Mouse (Mus musculus) kidney, adult 18-20 months (tissue): Measurements from ENCODE around the gene Rsph1.

Experiments used
- DNase-seq: peaks from one replicate; pipeline ENCODE4 v3.0.0; 2021

The Rsph1 gene

DNA sequence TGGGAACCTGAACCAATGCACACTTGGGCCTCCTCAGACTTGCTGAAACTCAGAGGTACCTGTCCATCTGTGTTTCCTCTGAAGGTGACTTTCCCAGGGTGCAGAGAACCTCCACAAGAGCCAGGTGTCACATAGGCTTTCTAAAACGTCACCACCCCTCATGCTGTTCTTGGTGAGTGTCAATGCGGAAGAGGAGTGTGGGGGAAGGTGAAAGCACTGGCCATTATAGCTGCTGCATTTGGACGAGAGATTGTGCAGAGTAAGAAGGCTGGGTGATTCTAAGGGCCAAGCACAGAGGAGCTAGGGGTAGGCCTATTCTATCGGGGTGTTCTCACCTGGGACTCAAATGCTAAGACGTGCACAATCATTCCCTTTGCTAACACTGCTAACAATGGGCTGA is 23.2 kb downstream of the Rsph1 start:
- DNase-seq = no peak

DNA sequence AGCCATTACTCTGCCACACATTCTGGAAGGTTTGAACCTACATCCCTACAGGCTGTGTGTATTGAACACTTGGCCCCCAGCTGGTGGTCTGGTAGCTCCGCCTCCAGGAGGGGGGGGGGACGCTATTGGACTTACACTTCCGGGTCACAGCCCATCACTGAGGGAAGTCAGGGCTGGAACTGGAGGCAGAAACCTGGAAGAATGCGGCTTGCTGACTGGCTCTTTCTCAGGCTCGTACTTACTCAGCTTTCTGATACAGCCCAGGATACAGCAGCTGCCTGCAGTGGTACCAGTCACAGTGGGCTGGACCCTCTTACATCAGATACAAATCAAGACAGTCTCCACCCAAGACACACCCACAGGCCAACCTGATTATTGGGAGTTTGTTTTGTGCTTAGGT is 30.0 kb downstream of the Rsph1 start:
- no peak for DNase-seq

DNA sequence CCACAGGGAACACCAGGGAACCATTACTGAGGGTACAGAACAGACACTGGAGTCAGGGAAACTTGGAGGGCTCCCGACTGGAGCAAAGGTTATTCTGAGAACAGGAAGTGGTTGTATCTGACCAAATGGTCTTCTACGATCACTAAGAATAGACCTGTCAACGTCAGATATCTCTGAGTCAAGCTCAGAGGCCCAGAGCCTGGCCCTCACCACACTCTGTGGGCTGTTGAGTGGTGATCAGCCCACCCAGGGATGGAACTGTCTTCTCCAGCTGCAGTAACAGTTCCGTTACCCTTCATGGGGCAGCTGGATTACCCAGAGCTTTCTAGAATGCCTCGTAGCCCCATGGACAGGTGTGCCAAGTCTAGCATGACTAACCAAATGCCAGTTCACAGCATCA is 31.9 kb downstream of the Rsph1 start:
- no peak for DNase-seq

DNA sequence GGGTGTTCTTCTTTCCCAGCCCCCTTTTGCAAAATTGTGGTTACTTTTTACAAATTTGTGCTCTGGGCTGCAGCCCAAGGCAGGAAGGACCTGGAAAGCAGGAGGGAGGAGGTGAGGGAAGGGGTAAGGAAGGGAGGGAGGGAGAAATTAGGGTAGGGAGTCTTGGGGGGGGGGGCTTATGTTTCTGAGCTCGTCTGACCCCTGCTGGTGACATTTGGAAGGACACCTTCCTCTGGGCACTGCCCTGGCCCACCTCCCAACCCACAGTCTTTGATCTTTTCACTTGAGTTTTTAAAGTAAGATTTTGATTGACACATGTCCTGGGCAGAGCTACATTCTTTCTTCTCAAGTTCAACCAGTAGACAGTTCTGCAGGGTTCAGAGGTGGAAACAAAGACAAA is 34.4 kb downstream of the Rsph1 start:
- no peak for DNase-seq

DNA sequence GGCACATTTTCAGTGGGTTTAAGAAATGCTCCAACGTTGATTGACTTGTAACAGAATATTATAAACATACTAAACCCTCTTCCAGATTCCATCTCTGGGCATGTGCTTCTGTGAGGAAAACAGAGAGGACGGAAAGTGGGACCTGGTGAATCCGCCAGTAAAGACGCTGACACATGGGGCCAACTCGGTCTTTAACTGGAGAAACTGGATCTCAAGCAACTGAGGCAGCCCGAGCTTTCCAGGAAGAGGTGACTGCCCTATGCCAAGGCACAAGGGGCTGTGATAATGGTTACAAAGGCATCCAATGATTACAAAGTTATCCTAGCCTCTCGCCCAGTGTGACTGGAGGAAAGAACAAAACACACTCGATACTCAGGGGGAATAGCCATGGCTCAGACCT is 36.0 kb downstream of the Rsph1 start:
- no peak for DNase-seq

DNA sequence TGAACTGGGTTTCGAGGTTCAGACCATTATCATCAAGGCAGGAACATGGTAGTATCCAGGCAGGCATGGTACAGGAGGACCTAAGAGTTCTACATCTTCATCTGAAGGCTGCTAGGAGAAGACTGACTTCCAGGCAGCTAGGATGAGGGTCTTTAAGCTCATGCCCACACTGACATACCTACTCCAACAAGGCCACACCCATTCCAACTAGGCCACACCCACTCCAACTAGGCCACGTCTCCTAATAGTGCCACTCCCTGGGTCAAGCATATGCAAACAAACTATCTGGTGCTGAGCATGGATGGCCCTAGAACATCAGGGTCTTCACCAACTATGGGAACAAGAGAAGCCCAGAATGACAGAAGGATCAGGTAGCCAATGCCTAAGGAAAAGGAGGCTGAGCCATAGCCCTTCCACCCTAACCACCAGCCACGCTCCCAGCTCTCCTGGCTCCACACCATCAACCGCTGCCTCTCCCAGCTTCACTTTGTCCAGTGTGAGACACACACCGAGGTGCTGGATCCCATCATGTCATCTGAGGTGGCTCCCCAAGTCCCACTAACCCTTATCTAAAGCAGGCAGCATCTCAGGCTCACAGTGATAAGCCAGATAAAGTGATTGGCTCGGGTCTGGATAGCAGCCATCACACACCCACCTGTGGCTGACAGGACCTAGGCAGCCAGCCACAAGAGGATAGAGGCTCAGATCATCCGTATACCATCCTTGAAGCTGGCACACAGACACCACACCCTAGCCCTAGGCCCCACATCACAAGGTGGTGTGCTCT is 38.8 kb downstream of the Rsph1 start:
- no peak for DNase-seq

DNA sequence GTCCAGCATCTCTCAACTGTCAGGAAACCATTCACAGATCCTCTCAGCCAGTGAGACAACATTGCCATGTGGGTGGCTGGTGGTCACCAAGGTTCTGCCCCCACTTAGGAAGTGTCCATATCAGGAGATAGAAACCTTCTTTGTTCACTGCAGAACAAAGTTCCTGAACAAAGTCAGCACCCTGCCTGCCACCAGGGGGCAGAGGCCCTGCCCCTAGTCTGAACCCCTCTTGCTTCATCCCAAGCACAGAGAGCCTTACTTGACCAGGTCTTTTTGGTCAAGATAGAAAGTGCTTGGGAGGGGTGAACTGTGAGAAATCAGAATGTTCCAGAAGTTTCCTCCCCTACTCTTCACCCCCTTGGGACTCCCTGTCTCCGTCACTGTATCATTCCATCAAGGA is 41.3 kb downstream of the Rsph1 start:
- no peak for DNase-seq

DNA sequence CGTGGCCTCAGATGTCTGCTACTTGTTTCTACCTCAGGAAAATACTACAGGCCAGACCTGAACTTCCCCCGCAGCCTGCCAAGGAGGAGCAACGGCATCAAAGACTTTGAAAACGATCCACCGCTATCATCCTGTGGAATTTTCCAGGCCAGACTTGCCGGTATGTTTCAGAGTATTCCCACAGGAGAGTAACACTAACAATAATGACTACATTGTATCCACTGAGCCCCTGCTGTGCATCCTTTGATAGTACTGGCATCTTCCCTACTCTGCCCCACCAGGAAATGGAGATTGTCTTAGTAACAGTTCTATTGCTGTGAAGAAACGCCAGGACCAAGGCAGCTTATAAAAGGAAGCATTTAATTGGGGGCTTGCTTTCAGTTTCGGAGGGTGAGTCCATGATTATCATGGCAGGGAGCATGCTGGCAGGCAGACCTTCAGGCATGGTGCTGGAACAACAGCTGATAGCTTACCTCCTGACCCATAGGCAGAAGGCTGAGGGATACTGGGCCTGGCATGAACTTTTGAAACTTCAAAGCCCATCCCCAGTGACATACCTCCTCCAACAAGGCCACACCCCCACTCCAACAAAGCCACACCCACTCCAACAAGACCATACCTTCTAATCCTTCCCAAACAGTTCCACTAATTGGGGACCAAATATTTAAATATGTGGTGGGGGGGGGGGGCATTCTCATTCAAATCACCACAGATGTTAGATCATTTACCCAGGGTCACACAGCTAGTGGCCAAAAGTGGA is 44.8 kb downstream of the Rsph1 start:
- no peak for DNase-seq

DNA sequence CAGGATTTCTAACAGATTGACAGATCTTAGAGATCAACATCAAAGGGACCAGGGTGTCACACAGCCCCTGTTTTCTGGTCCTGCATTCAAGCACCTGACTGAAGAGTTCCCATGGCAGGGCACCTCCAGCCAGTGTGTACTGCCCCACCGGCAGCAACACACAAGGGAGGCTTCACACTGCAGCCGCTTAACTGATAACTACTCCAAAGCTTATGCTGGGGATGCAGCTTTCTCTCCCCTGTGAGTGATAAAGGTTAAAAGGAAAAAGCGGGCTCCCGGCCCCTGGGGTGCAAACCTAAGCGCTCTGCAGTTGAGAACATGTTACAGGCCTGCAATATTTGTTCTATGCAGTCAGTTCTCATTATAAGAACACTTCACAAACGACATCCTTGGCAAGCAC is 45.4 kb downstream of the Rsph1 start:
- no peak for DNase-seq

DNA sequence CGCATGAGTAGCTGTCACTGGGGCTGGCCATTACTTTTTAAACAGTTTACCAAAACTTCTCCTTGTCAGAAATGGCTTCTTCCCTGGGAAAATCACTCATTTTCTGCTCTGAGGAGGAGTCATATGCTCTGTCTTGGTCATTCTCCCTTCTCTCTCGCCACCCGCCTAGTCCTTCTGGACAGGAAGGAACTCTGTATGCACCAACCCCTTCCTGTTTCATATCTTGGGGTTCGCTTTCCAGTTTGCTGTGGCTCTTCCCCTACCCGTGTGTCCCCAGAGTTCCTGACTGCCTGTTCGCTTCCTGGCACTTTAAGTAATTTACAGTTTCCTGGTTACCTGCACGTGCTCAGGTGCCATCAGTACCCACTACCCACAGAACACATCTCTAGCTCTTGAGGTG is 50.3 kb downstream of the Rsph1 start:
- no peak for DNase-seq

DNA sequence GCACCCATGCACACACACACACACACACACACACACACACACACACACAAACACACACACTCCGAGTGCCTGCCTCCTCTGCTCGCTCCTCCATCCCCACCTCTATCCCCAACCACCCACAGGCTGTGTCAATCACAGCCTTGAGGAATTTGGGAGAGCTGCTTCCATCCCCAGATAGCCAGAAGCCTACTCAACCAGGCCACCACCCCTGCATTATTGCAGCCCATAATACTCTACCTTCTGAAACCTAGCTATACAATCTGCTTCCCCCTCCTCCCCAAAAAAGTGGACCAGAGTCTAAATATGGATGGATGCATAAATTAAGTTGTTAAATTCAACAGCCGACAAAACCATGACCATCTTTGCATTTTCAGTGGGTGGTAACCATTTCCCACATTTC is 50.8 kb downstream of the Rsph1 start:
- DNase-seq = no peak

DNA sequence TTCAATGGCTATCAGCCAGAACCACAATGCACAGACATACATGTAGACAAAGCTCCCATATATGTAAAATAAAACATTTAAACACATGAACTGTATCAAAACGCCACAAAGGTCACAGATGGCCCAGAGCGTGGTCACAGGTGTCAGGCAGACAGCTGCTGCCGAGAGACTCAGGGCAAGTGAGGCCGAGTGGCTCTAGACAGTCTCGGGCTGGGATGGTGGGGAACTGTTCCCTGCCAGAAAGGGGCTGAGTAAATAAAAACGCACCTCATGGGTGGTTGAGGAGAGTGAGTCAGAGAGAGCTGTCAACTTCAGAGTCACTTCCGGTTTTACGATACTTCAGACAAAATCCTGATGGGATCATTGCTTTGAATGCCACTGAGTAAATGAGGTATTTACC is 52.6 kb downstream of the Rsph1 start:
- no peak for DNase-seq

DNA sequence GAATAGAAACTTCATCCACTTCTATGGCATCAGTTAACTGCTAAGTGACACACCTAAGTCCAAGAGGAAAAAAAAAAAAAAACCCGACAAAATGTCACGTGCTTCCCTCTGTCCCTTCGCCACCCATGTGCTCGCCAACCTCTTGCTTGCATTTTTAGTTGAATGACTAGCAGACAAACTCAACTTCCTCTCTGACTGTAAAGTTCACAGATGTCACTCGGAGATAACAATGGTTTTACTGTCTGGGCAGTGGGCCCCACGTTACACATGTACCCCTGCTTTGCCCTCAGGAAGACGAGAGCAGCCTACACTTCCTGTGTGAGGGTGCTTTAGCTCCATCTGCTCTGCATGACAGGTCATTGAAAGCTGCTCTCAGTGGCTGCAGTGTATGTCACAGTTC is 53.3 kb downstream of the Rsph1 start:
- DNase-seq = no peak

DNA sequence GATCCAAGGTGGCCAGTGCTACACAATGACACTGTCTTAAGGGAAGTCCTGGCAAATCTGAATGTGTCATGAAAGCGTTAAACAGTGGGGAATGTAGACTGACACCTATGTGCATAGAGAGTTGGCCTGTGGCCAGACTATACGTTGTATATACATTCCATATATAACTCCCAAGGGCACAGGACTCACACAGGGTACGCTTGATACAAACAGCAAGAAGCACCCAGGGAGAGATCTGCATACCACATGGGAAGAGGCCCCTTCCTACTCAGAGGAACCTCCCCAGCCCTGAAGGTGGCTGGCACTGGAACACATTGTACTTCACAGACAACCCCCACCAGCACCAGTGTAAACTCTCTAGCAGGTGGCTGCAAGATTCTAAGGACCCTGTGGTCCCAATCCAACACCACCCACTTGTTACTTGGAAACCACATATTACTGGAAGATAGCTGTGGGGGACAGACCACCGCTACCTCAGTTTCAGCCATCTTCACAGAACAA is 54.3 kb downstream of the Rsph1 start:
- DNase-seq = no peak

DNA sequence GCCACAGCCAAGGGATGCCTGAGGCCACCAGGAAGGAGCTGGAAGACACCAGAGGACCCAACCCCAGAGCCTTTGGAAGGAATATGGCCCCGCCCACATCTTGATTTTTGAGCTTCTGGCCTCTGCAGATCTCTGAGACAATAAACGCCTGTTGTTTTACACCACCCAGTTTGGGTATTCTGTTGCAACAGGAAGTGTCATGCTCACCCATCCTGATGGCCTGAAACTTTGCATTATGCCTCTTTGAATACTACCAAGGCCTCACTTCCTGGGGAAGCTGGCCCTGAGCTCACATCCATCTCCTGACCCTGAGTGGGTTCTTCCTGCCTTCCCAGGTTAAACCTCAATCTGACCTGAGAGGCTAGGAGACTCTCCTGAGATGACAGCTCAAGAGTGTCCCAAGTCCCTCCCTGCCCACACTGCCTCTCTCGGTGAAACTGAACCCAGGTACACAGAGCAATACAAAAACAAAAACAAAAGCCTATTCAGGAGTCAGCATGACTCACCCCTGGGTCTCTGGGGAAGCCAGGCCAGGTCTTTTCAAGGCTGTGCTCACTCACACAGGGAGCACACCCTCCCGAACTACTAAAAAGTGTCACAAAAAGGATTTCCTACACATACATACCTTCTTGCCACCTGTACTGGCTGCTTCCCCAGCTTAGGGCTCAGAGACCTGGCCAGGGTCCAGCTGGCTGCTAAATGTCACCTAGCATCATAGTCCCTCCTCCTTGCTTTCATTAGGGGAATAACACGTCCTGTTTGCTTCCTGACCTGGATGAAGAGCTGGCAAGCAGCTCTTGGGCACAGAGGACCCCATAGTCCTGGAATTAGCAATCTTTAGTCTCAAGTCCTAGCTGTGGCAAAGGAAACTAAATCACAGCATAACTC is 60.9 kb downstream of the Rsph1 start:
- peak; percentile 23 for DNase-seq

DNA sequence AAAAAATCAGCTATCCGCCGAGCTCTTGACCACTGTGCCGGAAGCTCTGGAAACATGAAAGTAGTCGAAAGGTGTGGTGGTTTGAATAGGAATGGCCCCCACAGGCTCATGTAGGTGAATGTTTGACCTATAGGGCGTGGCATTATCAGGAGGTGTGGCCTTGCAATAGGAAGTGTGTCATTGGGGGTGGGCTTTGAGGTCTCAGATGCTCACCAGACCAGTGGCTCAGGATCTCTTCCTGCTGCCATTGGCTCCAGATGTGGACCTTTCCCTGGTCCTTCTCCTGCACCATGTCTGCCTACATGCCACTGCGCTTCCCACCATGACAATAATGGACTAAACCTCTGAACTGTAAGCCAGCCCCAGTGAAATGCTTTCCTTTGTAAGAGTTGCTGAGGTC is 65.3 kb downstream of the Rsph1 start:
- no peak for DNase-seq

DNA sequence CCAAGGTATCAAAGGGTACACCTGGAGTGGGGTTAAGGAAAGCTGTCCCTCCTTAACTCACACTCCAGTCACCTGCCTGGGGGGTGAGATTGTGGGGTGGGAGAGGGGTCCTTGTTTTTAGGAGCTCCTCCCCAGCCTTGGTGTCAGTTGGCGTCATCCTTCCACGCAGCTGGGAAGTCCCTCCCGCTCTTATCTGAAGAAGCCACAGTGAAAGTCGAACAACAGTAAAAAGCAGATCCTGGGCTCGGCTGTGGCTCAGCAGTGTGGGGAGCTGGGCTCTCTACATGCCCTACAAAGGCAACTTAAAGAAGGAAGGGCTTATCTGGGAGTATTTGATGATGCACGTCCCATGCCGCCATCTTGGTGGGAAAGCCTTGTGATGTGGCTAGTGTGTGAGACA is 66.9 kb downstream of the Rsph1 start:
- no peak for DNase-seq

DNA sequence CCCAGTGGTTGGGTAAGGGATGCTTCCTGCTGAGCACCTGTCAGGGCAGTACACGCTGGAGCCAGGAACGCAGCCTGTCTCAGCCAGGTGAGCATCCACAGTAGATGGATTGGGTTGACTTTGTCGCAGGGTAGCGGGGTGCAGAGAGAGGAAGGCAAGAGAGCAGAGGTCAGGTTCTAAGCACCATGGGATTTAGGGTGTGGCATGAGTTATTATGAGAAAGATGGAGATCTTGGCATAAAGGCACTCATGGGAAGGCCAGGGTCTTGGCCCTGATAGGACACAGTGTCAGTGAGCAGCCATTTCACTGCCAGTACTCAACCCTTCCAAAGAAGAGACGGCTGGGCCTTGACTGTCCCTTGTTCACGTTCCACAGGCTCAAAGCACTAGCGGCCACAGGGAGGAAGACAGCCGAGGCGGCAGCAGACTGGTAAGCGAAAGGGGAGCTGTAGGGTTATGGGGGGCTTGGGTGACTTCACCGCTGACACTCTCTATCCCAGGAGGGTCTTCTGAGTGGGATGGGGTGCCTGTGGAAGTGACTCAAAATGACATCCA is 67.7 kb downstream of the Rsph1 start:
- DNase-seq = no peak

DNA sequence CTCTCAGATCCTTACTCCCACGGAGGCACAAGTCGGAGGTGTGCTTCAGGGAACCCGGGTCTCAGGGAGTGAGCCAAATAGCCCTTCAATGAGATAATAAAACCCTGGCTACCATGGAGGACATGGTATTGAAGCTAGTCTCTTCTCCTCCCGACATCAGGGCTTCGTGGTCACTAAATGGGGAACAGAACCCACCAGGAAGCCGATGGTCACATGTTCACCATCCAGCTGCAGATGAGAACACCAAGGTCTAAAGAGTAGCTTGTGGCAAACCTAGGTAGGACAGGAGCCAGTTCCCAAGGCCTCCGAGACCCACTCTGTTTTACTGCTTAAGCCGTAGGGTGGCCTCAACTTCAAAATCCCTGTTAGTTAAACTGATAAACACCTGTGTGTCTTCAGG is 68.5 kb downstream of the Rsph1 start:
- DNase-seq = no peak

DNA sequence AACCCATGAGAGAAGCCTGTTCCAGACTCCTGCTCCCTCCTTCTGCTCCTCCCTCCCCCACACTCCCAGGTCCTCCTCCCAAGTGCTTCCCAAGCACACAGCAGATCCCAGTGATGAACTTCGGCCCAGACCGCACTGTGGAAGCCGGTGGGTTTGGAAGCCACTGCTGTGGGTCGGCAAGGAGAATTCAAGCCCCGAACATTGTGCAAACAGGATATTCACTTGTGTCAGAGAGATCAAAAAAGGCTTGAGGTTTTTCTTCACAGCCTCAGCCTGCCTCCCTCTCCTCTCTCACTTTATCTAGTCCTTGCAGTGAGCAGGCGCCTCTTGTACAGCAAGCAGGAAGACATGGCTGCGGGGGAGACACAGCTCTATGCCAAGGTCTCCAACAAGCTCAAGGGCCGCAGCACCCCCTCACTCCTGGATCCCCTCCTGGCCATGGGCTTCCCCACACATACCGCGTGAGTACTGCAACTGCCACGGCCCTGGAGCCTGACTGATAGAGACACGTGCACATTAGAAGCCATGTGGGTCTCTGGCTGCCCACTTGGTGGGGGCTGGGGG is 69.3 kb downstream of the Rsph1 start, which contains the start of gene Ubash3a:
Gene Ubash3a, plus strand, starts transcription at position 103 of the 564 bp plus-strand sequence.
- DNase-seq = no peak
